Mouse (Mus musculus): Measurements from ENCODE around the gene Zfp980. TPM values are rescaled to one million over a fixed set of nuclear protein-coding genes. Genes with fewer than 3 reads are reported as not detected.
A peak's percentile ranks its signal among the peaks of the same experiment; 100 is the strongest.
"Not testable (repeated sequence)": the region's sequence is repeated elsewhere in the genome, so short reads cannot be mapped to it uniquely, and the experiment has no call there.

Gene Zfp980
- polyA plus RNA-seq (2015; fragmentation: Nextera tagmentation; extraction: Ambion mirVana), result 0.09 TPM in 1 of 2 replicates, not detected in the other

- not testable (repeated sequence) for H3K9me3 ChIP-seq (replicated peaks); H3K9ac ChIP-seq; ATAC-seq (replicated peaks; ENCODE audit: low FRiP score); H3K4me2 ChIP-seq; H3K4me3 ChIP-seq (replicated peaks); H3K27ac ChIP-seq; H3K36me3 ChIP-seq; H3K4me1 ChIP-seq; H3K27me3 ChIP-seq
- 82% methylated on average over 3 of the region's 3 CpGs for WGBS
Observed at GRCm38 (mm10) chr4:145670385-145670784, at the start of gene Zfp980. Zfp980 (plus strand) TSS chr4:145670685.

GRCm38 (mm10) chr4:145640416-145641185, 29.9 kb upstream of the Zfp980 start:
- Histone ChIP-seq H3K4me3 (replicated peaks) (peak overlapping the region; percentile 18), H3K4me2 (peak overlapping the region; percentile 37; the same call in 1 of the 2 replicates)
- not testable (repeated sequence) for H3K9ac ChIP-seq; H3K36me3 ChIP-seq; H3K27ac ChIP-seq; H3K4me1 ChIP-seq; H3K9me3 ChIP-seq (replicated peaks); ATAC-seq (replicated peaks; ENCODE audit: low FRiP score); H3K27me3 ChIP-seq
- 26% methylated on average over 80 of the region's 83 CpGs for WGBS

- H3K27me3 ChIP-seq; H3K27ac ChIP-seq; H3K4me3 ChIP-seq (replicated peaks); H3K4me2 ChIP-seq; H3K36me3 ChIP-seq; H3K9ac ChIP-seq; ATAC-seq (replicated peaks; ENCODE audit: low FRiP score); H3K4me1 ChIP-seq; H3K9me3 ChIP-seq (replicated peaks): not testable (repeated sequence)
- 72% methylated on average over 2 of the region's 2 CpGs for WGBS
Observed at GRCm38 (mm10) chr4:145674286-145674780, 3.8 kb downstream of the Zfp980 start.

- not testable (repeated sequence) for H3K27me3 ChIP-seq; H3K4me1 ChIP-seq; H3K9ac ChIP-seq; ATAC-seq (replicated peaks; ENCODE audit: low FRiP score); H3K9me3 ChIP-seq (replicated peaks); H3K27ac ChIP-seq; H3K36me3 ChIP-seq; H3K4me3 ChIP-seq (replicated peaks); H3K4me2 ChIP-seq
- WGBS, result 84% methylated on average over 3 of the region's 3 CpGs
Observed at GRCm38 (mm10) chr4:145680217-145680616, 9.7 kb downstream of the Zfp980 start.

GRCm38 (mm10) chr4:145680672-145681387, 10.3 kb downstream of the Zfp980 start:
- H3K27ac ChIP-seq; H3K4me2 ChIP-seq; H3K4me3 ChIP-seq (replicated peaks); H3K27me3 ChIP-seq; H3K36me3 ChIP-seq; H3K9ac ChIP-seq; H3K9me3 ChIP-seq (replicated peaks); ATAC-seq (replicated peaks; ENCODE audit: low FRiP score); H3K4me1 ChIP-seq: not testable (repeated sequence)
- WGBS, result 44% methylated on average over 1 of the region's 1 CpGs

- not testable (repeated sequence) for H3K4me3 ChIP-seq (replicated peaks); H3K27ac ChIP-seq; H3K27me3 ChIP-seq; H3K4me1 ChIP-seq; H3K4me2 ChIP-seq; H3K9me3 ChIP-seq (replicated peaks); H3K36me3 ChIP-seq; H3K9ac ChIP-seq
- WGBS, result 85% methylated on average over 10 of the region's 11 CpGs
- 0 out of 2 replicates have a peak, but pooled peaks have one; percentile 29 for ATAC-seq (replicated peaks; ENCODE audit: low FRiP score)
Observed at GRCm38 (mm10) chr4:145682021-145682420, 11.5 kb downstream of the Zfp980 start.

GRCm38 (mm10) chr4:145683024-145683766, 12.7 kb downstream of the Zfp980 start:
- not testable (repeated sequence) for H3K27me3 ChIP-seq; H3K9me3 ChIP-seq (replicated peaks); H3K4me3 ChIP-seq (replicated peaks); ATAC-seq (replicated peaks; ENCODE audit: low FRiP score); H3K4me2 ChIP-seq; H3K27ac ChIP-seq; H3K36me3 ChIP-seq; H3K4me1 ChIP-seq; H3K9ac ChIP-seq
- WGBS, result 85% methylated on average over 3 of the region's 3 CpGs

- not testable (repeated sequence) for ATAC-seq (replicated peaks; ENCODE audit: low FRiP score); H3K9me3 ChIP-seq (replicated peaks); H3K27me3 ChIP-seq; H3K27ac ChIP-seq; H3K4me1 ChIP-seq; H3K36me3 ChIP-seq; H3K4me3 ChIP-seq (replicated peaks); H3K4me2 ChIP-seq; H3K9ac ChIP-seq
- 52% methylated on average over 2 of the region's 2 CpGs for WGBS
Observed at GRCm38 (mm10) chr4:145686061-145686460, 15.6 kb downstream of the Zfp980 start.

GRCm38 (mm10) chr4:145744935-145745644, 74.6 kb downstream of the Zfp980 start:
- WGBS, result 1% methylated on average over 53 of the region's 83 CpGs
- not testable (repeated sequence) for H3K9ac ChIP-seq; H3K9me3 ChIP-seq (replicated peaks); H3K27ac ChIP-seq; H3K4me1 ChIP-seq; H3K27me3 ChIP-seq; H3K36me3 ChIP-seq
- peak; percentile 100 for ATAC-seq (replicated peaks; ENCODE audit: low FRiP score)
- Histone ChIP-seq H3K4me3 (replicated peaks) (peak overlapping the region; percentile 41), H3K4me2 (peak overlapping the region; percentile 60)

- H3K9ac ChIP-seq; ATAC-seq (replicated peaks; ENCODE audit: low FRiP score); H3K9me3 ChIP-seq (replicated peaks); H3K36me3 ChIP-seq; H3K27ac ChIP-seq; H3K4me2 ChIP-seq; H3K27me3 ChIP-seq; H3K4me1 ChIP-seq: not testable (repeated sequence)
- 0 out of 2 replicates have a peak overlapping the region, but pooled peaks have one; percentile 41 for H3K4me3 ChIP-seq (replicated peaks)
- no CpG with 5 or more reads among the region's 30 CpGs for WGBS
Observed at GRCm38 (mm10) chr4:145745645-145745991, 75.1 kb downstream of the Zfp980 start.

All from kidney, embryonic 15.5 days (tissue).